Mouse (Mus musculus): ENCODE data around the gene P2ry14. TPM values are rescaled to one million over a fixed set of nuclear protein-coding genes. Genes with fewer than 3 reads are reported as not detected.

The P2ry14 gene
- polyA plus RNA-seq, 1 experiment from 2014 or later: 29.7 TPM

GRCm38 (mm10) chr3:59102146-59102545, 51.3 kb downstream of the P2ry14 start:
- H3K4me1 ChIP-seq (replicated peaks; ENCODE audit: control insufficient read depth, insufficient read depth, low read length): no peaks in the 10 kb centered on the region
- H3K36me3 ChIP-seq (ENCODE audit: control insufficient read depth, insufficient read depth, low read length): no peaks in the 10 kb centered on the region
- no peak for ATAC-seq (ENCODE audit: low read depth)
- H3K4me2 ChIP-seq (ENCODE audit: low read depth, low read length): no peak overlapping the region
- H3K27me3 ChIP-seq (ENCODE audit: control insufficient read depth, insufficient read depth, low read depth, low read length): no peaks in the 10 kb centered on the region
- no peak overlapping the region for H3K9ac ChIP-seq (ENCODE audit: low read length)
- no peak overlapping the region for H3K4me3 ChIP-seq (ENCODE audit: low read length)
- no peak overlapping the region for H3K27ac ChIP-seq (ENCODE audit: low read length)
- WGBS: 91% methylated on average over 2 of the region's 2 CpGs
- no peaks in the 10 kb centered on the region for H3K9me3 ChIP-seq (ENCODE audit: control insufficient read depth, low read length)

GRCm38 (mm10) chr3:59101218-59101986, 52.0 kb downstream of the P2ry14 start, which contains the start of gene Gpr171:
Gpr171 (minus strand) TSS chr3:59101821.
- no peaks in the 10 kb centered on the region for H3K4me1 ChIP-seq (replicated peaks; ENCODE audit: control insufficient read depth, insufficient read depth, low read length)
- H3K9ac ChIP-seq (ENCODE audit: low read length): no peak within 1 kb of the TSS
- ATAC-seq (ENCODE audit: low read depth): no peak
- H3K27ac ChIP-seq (ENCODE audit: low read length): no peak within 1 kb of the TSS
- H3K36me3 ChIP-seq (ENCODE audit: control insufficient read depth, insufficient read depth, low read length): no peaks in the 10 kb centered on the region
- H3K4me2 ChIP-seq (ENCODE audit: low read depth, low read length): no peak within 1 kb of the TSS
- no peaks in the 10 kb centered on the region for H3K27me3 ChIP-seq (ENCODE audit: control insufficient read depth, insufficient read depth, low read depth, low read length)
- whole genome bisulfite sequencing: 67% methylated on average over 6 of the region's 6 CpGs
- no peaks in the 10 kb centered on the region for H3K9me3 ChIP-seq (ENCODE audit: control insufficient read depth, low read length)
- no peak within 1 kb of the TSS for H3K4me3 ChIP-seq (ENCODE audit: low read length)

GRCm38 (mm10) chr3:59098540-59098939, 54.9 kb downstream of the P2ry14 start:
- Histone ChIP-seq H3K4me1 (replicated peaks; ENCODE audit: control insufficient read depth, insufficient read depth, low read length) (no peaks in the 10 kb centered on the region), H3K27me3 (ENCODE audit: control insufficient read depth, insufficient read depth, low read depth, low read length) (no peaks in the 10 kb centered on the region), H3K36me3 (ENCODE audit: control insufficient read depth, insufficient read depth, low read length) (no peaks in the 10 kb centered on the region), H3K9ac (ENCODE audit: low read length) (no peak overlapping the region), H3K9me3 (ENCODE audit: control insufficient read depth, low read length) (no peaks in the 10 kb centered on the region), H3K4me3 (ENCODE audit: low read length) (no peak overlapping the region), H3K27ac (ENCODE audit: low read length) (no peak overlapping the region), H3K4me2 (ENCODE audit: low read depth, low read length) (no peak overlapping the region)
- 85% methylated on average over 10 of the region's 10 CpGs for WGBS
- ATAC-seq (ENCODE audit: low read depth): no peak

DNA sequence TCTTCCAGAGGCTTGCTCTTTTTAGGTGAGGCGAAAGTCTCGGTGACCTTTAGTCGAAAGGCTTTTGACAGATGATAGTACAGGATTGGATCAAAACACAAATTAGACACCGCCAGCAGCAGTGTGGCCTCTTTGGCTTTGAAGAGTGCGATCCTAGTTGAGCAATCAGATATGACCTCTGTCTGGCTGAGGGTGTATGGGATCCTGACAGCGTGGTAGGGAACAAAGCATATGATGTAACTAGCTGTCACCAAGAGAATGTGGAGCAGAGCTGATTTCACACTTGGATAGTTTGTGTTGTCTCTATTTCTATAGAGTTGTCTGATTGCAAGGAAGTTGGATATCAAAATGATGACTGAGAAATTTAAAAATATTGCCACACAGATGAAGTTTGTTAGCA, 56.0 kb downstream of the P2ry14 start:
- WGBS: 48% methylated on average over 6 of the region's 6 CpGs
- Histone ChIP-seq H3K4me2 (ENCODE audit: low read depth, low read length) (no peak overlapping the region), H3K36me3 (ENCODE audit: control insufficient read depth, insufficient read depth, low read length) (no peaks in the 10 kb centered on the region), H3K4me3 (ENCODE audit: low read length) (no peak overlapping the region), H3K9me3 (ENCODE audit: control insufficient read depth, low read length) (no peaks in the 10 kb centered on the region), H3K27ac (ENCODE audit: low read length) (no peak overlapping the region), H3K9ac (ENCODE audit: low read length) (no peak overlapping the region), H3K4me1 (replicated peaks; ENCODE audit: control insufficient read depth, insufficient read depth, low read length) (no peaks in the 10 kb centered on the region), H3K27me3 (ENCODE audit: control insufficient read depth, insufficient read depth, low read depth, low read length) (no peaks in the 10 kb centered on the region)
- ATAC-seq (ENCODE audit: low read depth): peak; percentile 65; the same call in 1 of the 2 replicates

DNA sequence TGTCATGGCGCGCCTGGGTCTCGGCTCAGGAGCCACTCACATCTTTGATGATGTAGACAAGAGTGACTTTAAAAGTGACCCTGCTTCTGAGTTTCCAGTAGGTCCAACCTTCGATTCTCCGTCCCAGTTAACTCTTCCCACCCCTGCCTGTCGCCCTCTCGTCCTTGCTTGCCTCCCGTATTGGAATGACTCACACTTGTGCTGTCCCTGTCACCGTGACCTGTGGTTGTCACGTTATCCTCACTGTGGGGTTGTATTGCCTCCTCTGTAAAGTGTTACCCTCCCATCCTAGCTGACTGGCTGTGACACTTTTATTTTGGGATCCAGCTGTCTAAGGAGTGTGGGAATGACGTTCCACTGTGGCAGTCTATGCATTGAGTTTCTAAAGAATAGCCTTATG, 60.7 kb downstream of the P2ry14 start:
- 63% methylated on average over 11 of the region's 11 CpGs for WGBS
- H3K9me3 ChIP-seq (ENCODE audit: control insufficient read depth, low read length): no peaks in the 10 kb centered on the region
- H3K9ac ChIP-seq (ENCODE audit: low read length): no peak overlapping the region
- no peak for ATAC-seq (ENCODE audit: low read depth)
- H3K27ac ChIP-seq (ENCODE audit: low read length): no peak overlapping the region
- no peaks in the 10 kb centered on the region for H3K36me3 ChIP-seq (ENCODE audit: control insufficient read depth, insufficient read depth, low read length)
- H3K4me3 ChIP-seq (ENCODE audit: low read length): no peak overlapping the region
- no peaks in the 10 kb centered on the region for H3K27me3 ChIP-seq (ENCODE audit: control insufficient read depth, insufficient read depth, low read depth, low read length)
- H3K4me2 ChIP-seq (ENCODE audit: low read depth, low read length): no peak overlapping the region
- no peaks in the 10 kb centered on the region for H3K4me1 ChIP-seq (replicated peaks; ENCODE audit: control insufficient read depth, insufficient read depth, low read length)

DNA sequence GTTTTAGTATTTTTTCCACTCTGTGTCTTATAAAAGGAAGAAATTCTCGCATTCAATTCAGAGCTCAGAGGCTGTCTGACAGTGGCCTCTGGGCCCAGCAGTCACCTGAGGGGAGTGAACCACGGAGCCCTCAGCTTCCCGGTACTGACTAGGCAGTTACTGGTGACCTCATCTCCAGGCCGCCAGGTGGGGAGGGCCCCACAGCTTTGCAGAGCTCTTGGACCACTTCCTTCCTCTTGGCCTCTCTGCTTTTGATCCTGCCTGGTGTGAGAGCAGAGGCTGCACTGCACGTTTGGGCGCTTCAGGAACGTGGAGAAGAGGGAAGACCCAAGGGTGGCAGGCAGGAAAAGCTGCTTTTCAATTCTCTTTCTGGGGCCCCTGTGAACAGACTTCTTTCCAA, 72.5 kb downstream of the P2ry14 start:
- WGBS: 21% methylated on average over 7 of the region's 7 CpGs
- peak; percentile 81 for ATAC-seq (ENCODE audit: low read depth)
- H3K27ac ChIP-seq (ENCODE audit: low read length): peak overlapping the region; percentile 8; the same call in 1 of the 2 replicates
- no peaks in the 10 kb centered on the region for H3K9me3 ChIP-seq (ENCODE audit: control insufficient read depth, low read length)
- H3K27me3 ChIP-seq (ENCODE audit: control insufficient read depth, insufficient read depth, low read depth, low read length): no peaks in the 10 kb centered on the region
- no peak overlapping the region for H3K4me2 ChIP-seq (ENCODE audit: low read depth, low read length)
- H3K36me3 ChIP-seq (ENCODE audit: control insufficient read depth, insufficient read depth, low read length): no peaks in the 10 kb centered on the region
- H3K4me1 ChIP-seq (replicated peaks; ENCODE audit: control insufficient read depth, insufficient read depth, low read length): peaks cover 5% of the 10 kb centered on the region; the same call in 1 of the 2 replicates
- no peak overlapping the region for H3K4me3 ChIP-seq (ENCODE audit: low read length)
- H3K9ac ChIP-seq (ENCODE audit: low read length): no peak overlapping the region

DNA sequence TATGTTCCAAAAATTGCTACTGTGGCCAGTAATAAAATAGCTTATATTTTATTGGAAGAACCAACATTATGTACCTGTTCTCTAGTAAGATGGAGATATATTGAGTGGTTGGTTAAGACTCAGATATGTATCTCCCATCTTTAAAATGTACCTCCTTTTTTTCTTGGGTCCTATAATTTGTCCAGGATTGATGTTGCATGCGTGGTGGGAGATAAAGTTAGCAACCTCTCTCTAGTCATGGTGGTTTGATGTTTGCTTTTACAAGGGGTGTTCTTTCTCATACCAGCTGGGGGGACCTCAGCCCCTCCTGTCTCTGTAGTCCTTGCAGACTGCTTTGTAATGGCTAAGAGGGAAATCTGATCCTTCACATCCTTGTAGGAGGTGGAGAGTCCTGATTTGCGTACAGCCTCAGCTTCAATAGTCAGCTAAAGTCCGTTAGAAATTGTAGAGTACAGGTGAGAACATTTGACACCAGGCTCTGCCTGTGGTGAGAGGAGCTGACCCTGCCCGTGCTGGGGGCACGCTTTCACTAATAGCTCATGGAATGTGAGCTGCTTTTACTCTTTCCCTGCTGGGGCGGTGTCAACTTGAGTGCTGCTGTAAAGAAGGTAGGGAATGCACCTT, 73.0 kb downstream of the P2ry14 start:
- Histone ChIP-seq H3K4me2 (ENCODE audit: low read depth, low read length) (no peak overlapping the region), H3K27me3 (ENCODE audit: control insufficient read depth, insufficient read depth, low read depth, low read length) (no peaks in the 10 kb centered on the region), H3K4me1 (replicated peaks; ENCODE audit: control insufficient read depth, insufficient read depth, low read length) (peaks cover 5% of the 10 kb centered on the region; the same call in 1 of the 2 replicates), H3K27ac (ENCODE audit: low read length) (no peak overlapping the region), H3K9me3 (ENCODE audit: control insufficient read depth, low read length) (no peaks in the 10 kb centered on the region), H3K4me3 (ENCODE audit: low read length) (no peak overlapping the region), H3K36me3 (ENCODE audit: control insufficient read depth, insufficient read depth, low read length) (no peaks in the 10 kb centered on the region), H3K9ac (ENCODE audit: low read length) (no peak overlapping the region)
- 24% methylated on average over 6 of the region's 6 CpGs for WGBS
- ATAC-seq (ENCODE audit: low read depth): peak; percentile 55; the same call in 1 of the 2 replicates

DNA sequence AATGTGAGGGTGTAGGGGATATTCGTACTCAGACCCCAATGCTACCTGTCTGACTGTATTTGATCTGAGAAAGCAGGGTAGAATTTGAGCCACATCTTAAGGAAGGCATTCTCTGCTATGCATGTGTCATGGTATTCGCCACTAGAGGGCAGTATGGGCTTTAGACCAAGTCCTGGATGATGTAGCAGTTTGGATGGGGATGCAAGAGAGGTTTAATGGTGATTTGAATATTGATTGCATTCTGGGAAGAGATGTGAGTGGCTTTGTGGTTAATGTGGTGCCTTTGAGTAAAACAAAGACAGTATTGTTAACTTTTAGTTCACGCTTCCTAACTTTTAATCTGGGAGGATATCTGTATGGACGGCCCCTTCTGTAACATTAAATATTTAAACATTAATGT, 74.1 kb downstream of the P2ry14 start:
- Histone ChIP-seq H3K27me3 (ENCODE audit: control insufficient read depth, insufficient read depth, low read depth, low read length) (no peaks in the 10 kb centered on the region), H3K4me3 (ENCODE audit: low read length) (no peak overlapping the region), H3K9ac (ENCODE audit: low read length) (no peak overlapping the region), H3K27ac (ENCODE audit: low read length) (no peak overlapping the region), H3K4me2 (ENCODE audit: low read depth, low read length) (no peak overlapping the region), H3K4me1 (replicated peaks; ENCODE audit: control insufficient read depth, insufficient read depth, low read length) (peaks cover 5% of the 10 kb centered on the region; the same call in 1 of the 2 replicates), H3K36me3 (ENCODE audit: control insufficient read depth, insufficient read depth, low read length) (no peaks in the 10 kb centered on the region), H3K9me3 (ENCODE audit: control insufficient read depth, low read length) (no peaks in the 10 kb centered on the region)
- WGBS: 33% methylated on average over 4 of the region's 4 CpGs
- ATAC-seq (ENCODE audit: low read depth): no peak

- H3K4me3 ChIP-seq (ENCODE audit: low read length): no peak overlapping the region
- WGBS: 45% methylated on average over 11 of the region's 11 CpGs
- H3K9me3 ChIP-seq (ENCODE audit: control insufficient read depth, low read length): no peaks in the 10 kb centered on the region
- no peak overlapping the region for H3K4me2 ChIP-seq (ENCODE audit: low read depth, low read length)
- no peak for ATAC-seq (ENCODE audit: low read depth)
- no peaks in the 10 kb centered on the region for H3K27me3 ChIP-seq (ENCODE audit: control insufficient read depth, insufficient read depth, low read depth, low read length)
- H3K36me3 ChIP-seq (ENCODE audit: control insufficient read depth, insufficient read depth, low read length): no peaks in the 10 kb centered on the region
- H3K4me1 ChIP-seq (replicated peaks; ENCODE audit: control insufficient read depth, insufficient read depth, low read length): peaks cover 5% of the 10 kb centered on the region; the same call in 1 of the 2 replicates
- H3K27ac ChIP-seq (ENCODE audit: low read length): no peak overlapping the region
- H3K9ac ChIP-seq (ENCODE audit: low read length): no peak overlapping the region
Measured at GRCm38 (mm10) chr3:59078585-59078984, 74.8 kb downstream of the P2ry14 start.

Measured in lung, embryonic 16.5 days (tissue).